Mouse (Mus musculus) midbrain, embryonic 16.5 days (tissue): ENCODE measurements around the gene Lmf1. TPM values are rescaled to one million over a fixed set of nuclear protein-coding genes. Genes with fewer than 3 reads are reported as not detected.

Source experiments
- ATAC-seq: fragments of 200-750 bp; cut with Nextera tagmentation; 2 replicates; pipeline ENCODE4 v1.8.0; 2017; ENCODE audit warnings: moderate TSS enrichment
- H3K27ac ChIP-seq: fragments of 300-500 bp; sonication (generic); 2 replicates; pipeline ENCODE4 v1.5.1; 2014; ENCODE audit warnings: mild to moderate bottlenecking, low read length, mixed read lengths
- H3K27me3 ChIP-seq: fragments of 300-500 bp; sonication (generic); 2 replicates; pipeline ENCODE4 v1.6.1; 2014; ENCODE audit warnings: low read depth, low read length, mixed read lengths; ENCODE audit not compliant: control insufficient read depth, insufficient read depth
- H3K36me3 ChIP-seq: fragments of 300-500 bp; sonication (generic); 2 replicates; pipeline ENCODE4 v1.6.1; 2014; ENCODE audit warnings: mild to moderate bottlenecking, low read length, moderate library complexity, mixed read lengths; ENCODE audit not compliant: control insufficient read depth, insufficient read depth
- H3K4me1 ChIP-seq: fragments of 300-500 bp; sonication (generic); 2 replicates; pipeline ENCODE4 v1.6.1; 2014; ENCODE audit warnings: mild to moderate bottlenecking, low read length, mixed read lengths; ENCODE audit not compliant: control insufficient read depth, insufficient read depth
- H3K4me2 ChIP-seq: fragments of 300-500 bp; sonication (generic); 2 replicates; pipeline ENCODE4 v1.6.1; 2014; ENCODE audit warnings: mild to moderate bottlenecking, low read length, mixed read lengths
- H3K4me3 ChIP-seq: fragments of 300-500 bp; sonication (generic); 2 replicates; pipeline ENCODE4 v1.5.1; 2014; ENCODE audit warnings: low read depth, mild to moderate bottlenecking, low read length, moderate library complexity, mixed read lengths
- H3K9ac ChIP-seq: fragments of 300-500 bp; sonication (generic); 2 replicates; pipeline ENCODE4 v1.6.1; 2014; ENCODE audit warnings: low read depth, low read length, mixed read lengths
- H3K9me3 ChIP-seq: fragments of 300-500 bp; sonication (generic); replicated peaks from 2 replicates; pipeline ENCODE4 v1.6.1; 2014; ENCODE audit warnings: mild to moderate bottlenecking, low read length, mixed read lengths; ENCODE audit not compliant: control insufficient read depth, poor library complexity, severe bottlenecking
- WGBS: fragments of 180-500 bp; shearing (Covaris S2); extraction: QIAGEN DNeasy Blood & Tissue Kit; methylation state at CpG from one replicate; pipeline ENCODE4 v1.1.7; 2014; 5-methylcytosine and 5-hydroxymethylcytosine counted together
- polyA plus RNA-seq: library from polyadenylated mRNA; unstranded; fragments of >200 nt; fragmentation: Nextera tagmentation; extraction: Ambion mirVana; gene quantifications from 2 replicates; pipeline ENCODE4 v1.2.1, GENCODE M21; 2015

The Lmf1 gene
- 20.4 and 20.6 TPM in 2 replicates for polyA plus RNA-seq

DNA sequence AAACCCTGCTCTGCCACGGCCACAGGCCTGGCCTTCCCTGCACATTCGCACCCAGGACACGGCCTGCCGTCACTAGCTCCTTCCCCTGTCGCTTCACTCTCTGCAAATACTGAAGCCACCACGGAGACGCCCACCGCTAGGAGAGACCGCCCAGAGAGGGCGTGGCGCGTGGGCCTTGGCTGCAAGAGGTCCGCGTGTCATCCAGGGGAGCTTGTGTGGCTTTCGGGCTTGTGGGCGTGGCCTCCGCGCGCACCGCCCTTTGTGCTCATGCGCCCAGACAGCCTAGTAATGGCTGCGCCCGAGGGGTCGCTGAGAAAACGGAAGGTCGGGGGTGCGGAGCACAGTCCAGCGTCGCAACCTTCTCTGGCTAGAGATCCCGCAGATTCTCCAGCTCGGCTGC, at the start of gene Lmf1:
Gene Lmf1, plus strand, starts transcription at position 166 of the 400 bp plus-strand sequence.
- peak within 1 kb of the TSS; percentile 62 for H3K4me3 ChIP-seq
- H3K4me2 ChIP-seq: peak within 1 kb of the TSS; percentile 86
- peak within 1 kb of the TSS; percentile 73 for H3K27ac ChIP-seq
- H3K4me1 ChIP-seq: peaks cover 12% of the 10 kb centered on the region
- H3K9me3 ChIP-seq: no peaks in the 10 kb centered on the region
- under 1% methylated on average over 31 of the region's 31 CpGs for WGBS
- H3K9ac ChIP-seq: peak within 1 kb of the TSS; percentile 78
- no peaks in the 10 kb centered on the region for H3K27me3 ChIP-seq
- no peaks in the 10 kb centered on the region for H3K36me3 ChIP-seq
- ATAC-seq: peak; percentile 95

GRCm38 (mm10) chr17:25530357-25531022, 48.4 kb upstream of the Lmf1 start:
- Histone ChIP-seq H3K27ac (no peak overlapping the region), H3K4me3 (no peak overlapping the region), H3K9ac (no peak overlapping the region), H3K4me1 (no peaks in the 10 kb centered on the region), H3K36me3 (no peaks in the 10 kb centered on the region), H3K27me3 (no peaks in the 10 kb centered on the region), H3K4me2 (no peak overlapping the region), H3K9me3 (no peaks in the 10 kb centered on the region)
- whole genome bisulfite sequencing: 67% methylated on average over 8 of the region's 8 CpGs
- ATAC-seq: no peak

GRCm38 (mm10) chr17:25538945-25539875, 39.7 kb upstream of the Lmf1 start:
- Histone ChIP-seq H3K27ac (peak overlapping the region; percentile 51), H3K4me2 (peak overlapping the region; percentile 44), H3K4me3 (no peak overlapping the region), H3K36me3 (no peaks in the 10 kb centered on the region), H3K9ac (peak overlapping the region; percentile 6), H3K27me3 (no peaks in the 10 kb centered on the region), H3K9me3 (no peaks in the 10 kb centered on the region), H3K4me1 (peaks cover 9% of the 10 kb centered on the region)
- WGBS: 5% methylated on average over 27 of the region's 27 CpGs
- peak; percentile 67; the same call in 1 of the 2 replicates for ATAC-seq

DNA sequence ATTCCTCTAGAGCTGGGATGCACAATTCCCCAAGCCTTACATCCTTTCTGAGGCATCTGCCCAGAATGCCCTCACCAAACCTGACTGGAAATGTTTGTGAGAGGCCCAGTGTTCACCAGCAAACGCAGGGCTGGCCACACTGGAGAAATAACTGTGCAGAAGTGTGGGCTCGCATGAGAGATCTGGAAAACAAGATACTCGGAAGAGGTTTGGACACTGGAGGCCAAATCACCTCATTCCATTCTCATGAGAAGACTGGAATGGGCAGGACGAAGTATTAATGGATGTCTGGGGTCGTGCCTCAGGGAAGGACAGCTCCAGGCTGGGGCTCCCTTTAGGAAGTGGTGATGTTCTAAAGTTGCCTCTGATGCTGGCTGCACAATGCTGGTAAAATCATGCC, 38.2 kb upstream of the Lmf1 start:
- WGBS: 92% methylated on average over 5 of the region's 5 CpGs
- Histone ChIP-seq H3K27me3 (no peaks in the 10 kb centered on the region), H3K4me3 (no peak overlapping the region), H3K4me2 (no peak overlapping the region), H3K36me3 (no peaks in the 10 kb centered on the region), H3K27ac (no peak overlapping the region), H3K4me1 (peaks cover 9% of the 10 kb centered on the region), H3K9ac (no peak overlapping the region), H3K9me3 (no peaks in the 10 kb centered on the region)
- no peak for ATAC-seq

- Histone ChIP-seq H3K9me3 (no peaks in the 10 kb centered on the region), H3K27me3 (no peaks in the 10 kb centered on the region), H3K4me2 (no peak overlapping the region), H3K4me3 (no peak overlapping the region), H3K27ac (no peak overlapping the region), H3K9ac (no peak overlapping the region), H3K36me3 (no peaks in the 10 kb centered on the region), H3K4me1 (peaks cover 9% of the 10 kb centered on the region)
- 90% methylated on average over 4 of the region's 4 CpGs for WGBS
- ATAC-seq: no peak
Observed at GRCm38 (mm10) chr17:25541768-25542167, 37.1 kb upstream of the Lmf1 start.

DNA sequence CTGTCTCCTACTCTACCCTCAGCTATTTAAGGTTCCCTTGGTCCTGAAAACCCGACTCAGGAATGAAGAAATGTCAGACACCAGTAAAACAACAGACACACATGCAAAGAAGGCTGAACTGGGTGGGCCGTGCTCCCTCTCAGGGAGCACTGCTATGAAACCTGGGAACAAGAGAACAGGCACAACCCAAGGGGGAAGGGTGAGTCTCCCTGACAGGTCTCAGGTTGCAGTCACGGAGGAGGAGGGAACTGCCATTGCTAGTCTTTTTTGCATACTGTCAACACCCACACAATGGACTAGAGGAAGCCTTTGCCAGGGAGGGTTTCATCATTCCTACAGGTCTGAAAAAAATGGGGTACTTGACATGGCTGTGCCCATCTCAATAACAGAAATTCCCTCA, 31.9 kb upstream of the Lmf1 start:
- Histone ChIP-seq H3K4me2 (no peak overlapping the region), H3K4me3 (no peak overlapping the region), H3K9me3 (no peaks in the 10 kb centered on the region), H3K9ac (no peak overlapping the region), H3K27ac (no peak overlapping the region), H3K36me3 (no peaks in the 10 kb centered on the region), H3K4me1 (no peaks in the 10 kb centered on the region), H3K27me3 (no peaks in the 10 kb centered on the region)
- WGBS: 50% methylated on average over 3 of the region's 3 CpGs
- ATAC-seq: no peak

DNA sequence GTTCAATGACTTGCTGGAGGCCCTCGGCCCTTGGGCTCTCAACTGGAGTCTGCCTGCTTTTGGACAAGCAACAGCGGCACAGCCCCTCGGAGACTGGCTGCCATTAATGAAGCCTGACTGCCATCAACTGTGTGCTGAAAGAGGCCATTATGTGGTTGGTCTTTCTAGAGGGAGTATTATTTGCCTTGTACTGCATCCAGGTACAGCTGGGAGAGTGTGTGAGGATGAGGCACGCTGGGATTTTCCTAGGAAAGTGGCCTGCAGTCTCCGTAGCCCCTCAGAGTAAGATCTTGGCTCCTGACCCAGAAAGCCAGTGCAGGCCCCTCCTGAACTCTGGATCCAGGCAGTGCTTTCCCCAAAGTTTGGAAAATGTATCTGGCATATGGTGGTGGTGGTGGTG, 28.9 kb upstream of the Lmf1 start:
- H3K36me3 ChIP-seq: no peaks in the 10 kb centered on the region
- H3K27me3 ChIP-seq: no peaks in the 10 kb centered on the region
- no peak for ATAC-seq
- H3K4me3 ChIP-seq: no peak overlapping the region
- H3K27ac ChIP-seq: no peak overlapping the region
- H3K4me1 ChIP-seq: no peaks in the 10 kb centered on the region
- 85% methylated on average over 5 of the region's 5 CpGs for WGBS
- no peak overlapping the region for H3K9ac ChIP-seq
- H3K4me2 ChIP-seq: no peak overlapping the region
- H3K9me3 ChIP-seq: no peaks in the 10 kb centered on the region

GRCm38 (mm10) chr17:25551313-25551712, 27.6 kb upstream of the Lmf1 start:
- no peaks in the 10 kb centered on the region for H3K9me3 ChIP-seq
- no peak overlapping the region for H3K4me2 ChIP-seq
- WGBS: 90% methylated on average over 11 of the region's 11 CpGs
- no peak overlapping the region for H3K27ac ChIP-seq
- ATAC-seq: no peak
- peaks cover 4% of the 10 kb centered on the region for H3K4me1 ChIP-seq
- H3K27me3 ChIP-seq: no peaks in the 10 kb centered on the region
- no peak overlapping the region for H3K9ac ChIP-seq
- no peak overlapping the region for H3K4me3 ChIP-seq
- H3K36me3 ChIP-seq: no peaks in the 10 kb centered on the region

DNA sequence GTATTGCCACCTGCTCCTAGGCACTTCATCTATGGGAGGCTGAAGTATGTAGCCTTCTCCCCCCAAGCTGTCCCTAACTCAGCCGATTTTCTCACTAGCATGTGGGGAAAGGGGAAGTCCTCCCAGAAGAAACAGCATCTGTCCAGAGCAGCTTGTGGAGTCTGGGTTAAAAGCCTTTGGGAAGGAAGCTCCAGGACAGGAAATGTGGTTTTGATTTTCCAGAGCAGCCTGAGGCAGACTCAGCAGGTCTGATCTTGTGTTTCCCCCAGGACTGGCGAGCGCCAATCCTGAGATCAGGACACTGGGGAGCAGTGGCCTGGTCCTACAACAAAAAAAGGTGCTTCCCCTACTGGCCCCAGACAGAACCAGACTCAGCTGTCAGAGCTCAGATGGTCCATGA, 23.7 kb upstream of the Lmf1 start:
- H3K4me3 ChIP-seq: no peak overlapping the region
- H3K27me3 ChIP-seq: no peaks in the 10 kb centered on the region
- H3K9me3 ChIP-seq: no peaks in the 10 kb centered on the region
- no peaks in the 10 kb centered on the region for H3K36me3 ChIP-seq
- ATAC-seq: no peak
- H3K27ac ChIP-seq: no peak overlapping the region
- H3K4me2 ChIP-seq: no peak overlapping the region
- no peak overlapping the region; the same call in 1 of the 2 replicates for H3K9ac ChIP-seq
- WGBS: 60% methylated on average over 3 of the region's 3 CpGs
- H3K4me1 ChIP-seq: peaks cover 15% of the 10 kb centered on the region
